Mouse (Mus musculus) liver, embryonic 13.5 days (tissue): ENCODE data around the gene Scamp1. TPM values are rescaled to one million over a fixed set of nuclear protein-coding genes. Genes with fewer than 3 reads are reported as not detected.

Experiments
- ATAC-seq: fragments of 200-750 bp; cut with Nextera tagmentation; 2 replicates; pipeline ENCODE4 v1.8.0; 2017; ENCODE audit warnings: low read depth, mild to moderate bottlenecking, moderate number of reproducible peaks, moderate library complexity
- DNase-seq: peaks from one replicate; pipeline ENCODE4 v3.0.0; 2022
- H3K27ac ChIP-seq: fragments of 300-500 bp; sonication (generic); 2 replicates; pipeline ENCODE4 v1.5.1; 2015; ENCODE audit warnings: moderate library complexity, mild to moderate bottlenecking, inconsistent platforms
- H3K27me3 ChIP-seq: fragments of 300-500 bp; sonication (generic); 2 replicates; pipeline ENCODE4 v1.6.1; 2015; ENCODE audit warnings: mild to moderate bottlenecking, inconsistent platforms
- H3K36me3 ChIP-seq: fragments of 300-500 bp; sonication (generic); 2 replicates; pipeline ENCODE4 v1.6.1; 2015; ENCODE audit warnings: mild to moderate bottlenecking, inconsistent platforms
- H3K4me1 ChIP-seq: fragments of 300-500 bp; sonication (generic); replicated peaks from 2 replicates; pipeline ENCODE4 v1.6.1; 2015; ENCODE audit warnings: inconsistent platforms
- H3K4me2 ChIP-seq: fragments of 300-500 bp; sonication (generic); 2 replicates; pipeline ENCODE4 v1.6.1; 2015; ENCODE audit warnings: inconsistent platforms, mild to moderate bottlenecking, moderate library complexity
- H3K4me3 ChIP-seq: fragments of 300-500 bp; sonication (generic); replicated peaks from 2 replicates; pipeline ENCODE4 v1.5.1; 2015; ENCODE audit warnings: mild to moderate bottlenecking, inconsistent platforms
- H3K9ac ChIP-seq: fragments of 300-500 bp; sonication (generic); 2 replicates; pipeline ENCODE4 v1.6.1; 2015; ENCODE audit warnings: mild to moderate bottlenecking, inconsistent platforms
- H3K9me3 ChIP-seq: fragments of 300-500 bp; sonication (generic); replicated peaks from 2 replicates; pipeline ENCODE4 v1.6.1; 2016; ENCODE audit warnings: inconsistent platforms
- WGBS: fragments of 180-500 bp; shearing (Covaris S2); methylation state at CpG from one replicate; pipeline ENCODE4 v1.1.7; 2015; ENCODE audit not compliant: insufficient replicate concordance; 5-methylcytosine and 5-hydroxymethylcytosine counted together
- polyA plus RNA-seq: library from polyadenylated mRNA; unstranded; fragments of >200 nt; fragmentation: Nextera tagmentation; extraction: Ambion mirVana; gene quantifications from 2 replicates; pipeline ENCODE4 v1.2.1, GENCODE M21; 2015

Scamp1 gene
- polyA plus RNA-seq, 1 experiment from 2014 or later = 8.0 TPM

GRCm38 (mm10) chr13:94306277-94306967 lies 20.8 kb upstream of the Scamp1 start:
- Histone ChIP-seq H3K9me3 (no peaks in the 10 kb centered on the region), H3K4me2 (peak overlapping the region; percentile 57), H3K4me1 (peaks cover 24% of the 10 kb centered on the region), H3K27me3 (no peaks in the 10 kb centered on the region), H3K27ac (no peak overlapping the region), H3K9ac (peak overlapping the region; percentile 52; the same call in 1 of the 2 replicates), H3K36me3 (no peaks in the 10 kb centered on the region), H3K4me3 (peak overlapping the region; percentile 21)
- WGBS = 43% methylated on average over 18 of the region's 18 CpGs
- peak; percentile 92 for ATAC-seq
- peak; percentile 65 for DNase-seq

- no peak for ATAC-seq
- no peak overlapping the region for H3K9ac ChIP-seq
- H3K27ac ChIP-seq = no peak overlapping the region
- H3K4me3 ChIP-seq = no peak overlapping the region
- H3K4me2 ChIP-seq = no peak overlapping the region
- no peak for DNase-seq
- no peaks in the 10 kb centered on the region for H3K27me3 ChIP-seq
- no peaks in the 10 kb centered on the region for H3K36me3 ChIP-seq
- peaks cover 28% of the 10 kb centered on the region for H3K4me1 ChIP-seq
- no peaks in the 10 kb centered on the region for H3K9me3 ChIP-seq
- 32% methylated on average over 7 of the region's 7 CpGs for WGBS
Observed at GRCm38 (mm10) chr13:94300946-94301538, 15.4 kb upstream of the Scamp1 start.

GRCm38 (mm10) chr13:94300232-94300631 lies 14.6 kb upstream of the Scamp1 start:
- no peak overlapping the region for H3K4me3 ChIP-seq
- H3K27me3 ChIP-seq = no peaks in the 10 kb centered on the region
- no peak overlapping the region for H3K9ac ChIP-seq
- H3K27ac ChIP-seq = no peak overlapping the region
- no peak overlapping the region for H3K4me2 ChIP-seq
- WGBS = 55% methylated on average over 4 of the region's 4 CpGs
- peaks cover 28% of the 10 kb centered on the region for H3K4me1 ChIP-seq
- H3K36me3 ChIP-seq = no peaks in the 10 kb centered on the region
- DNase-seq = no peak
- H3K9me3 ChIP-seq = no peaks in the 10 kb centered on the region
- peak; percentile 79 for ATAC-seq

GRCm38 (mm10) chr13:94298401-94298800 lies 12.7 kb upstream of the Scamp1 start:
- ATAC-seq = no peak
- DNase-seq = no peak
- no peak overlapping the region for H3K9ac ChIP-seq

GRCm38 (mm10) chr13:94296371-94296770 lies 10.7 kb upstream of the Scamp1 start:
- H3K36me3 ChIP-seq = no peaks in the 10 kb centered on the region
- H3K9ac ChIP-seq = no peak overlapping the region
- no peaks in the 10 kb centered on the region for H3K9me3 ChIP-seq
- H3K27me3 ChIP-seq = 0 out of 2 replicates have a peak, but pooled peaks cover 3% of the 10 kb centered on the region
- ATAC-seq (no peak), DNase-seq (no peak)
- H3K4me2 ChIP-seq = no peak overlapping the region
- no peak overlapping the region for H3K4me3 ChIP-seq
- H3K4me1 ChIP-seq = peaks cover 20% of the 10 kb centered on the region
- H3K27ac ChIP-seq = no peak overlapping the region
- 32% methylated on average over 11 of the region's 11 CpGs for WGBS

More at GRCm38 (mm10) chr13:94298401-94298800, 12.7 kb upstream of the Scamp1 start:
- no peaks in the 10 kb centered on the region for H3K36me3 ChIP-seq
- H3K4me1 ChIP-seq = peaks cover 28% of the 10 kb centered on the region
- no peaks in the 10 kb centered on the region for H3K9me3 ChIP-seq
- H3K27ac ChIP-seq = no peak overlapping the region
- H3K4me3 ChIP-seq = no peak overlapping the region
- 0 out of 2 replicates have a peak, but pooled peaks cover 3% of the 10 kb centered on the region for H3K27me3 ChIP-seq
- 64% methylated on average over 4 of the region's 4 CpGs for WGBS
- no peak overlapping the region for H3K4me2 ChIP-seq

GRCm38 (mm10) chr13:94295922-94296321 lies 10.3 kb upstream of the Scamp1 start:
- Histone ChIP-seq H3K4me1 (peaks cover 15% of the 10 kb centered on the region), H3K9me3 (no peaks in the 10 kb centered on the region), H3K36me3 (no peaks in the 10 kb centered on the region), H3K27me3 (0 out of 2 replicates have a peak, but pooled peaks cover 3% of the 10 kb centered on the region), H3K9ac (no peak overlapping the region), H3K4me2 (no peak overlapping the region), H3K27ac (no peak overlapping the region), H3K4me3 (no peak overlapping the region)
- DNase-seq = no peak
- ATAC-seq = no peak
- WGBS = 59% methylated on average over 8 of the region's 8 CpGs

GRCm38 (mm10) chr13:94294886-94295285 lies 9.2 kb upstream of the Scamp1 start:
- peaks cover 5% of the 10 kb centered on the region; the same call in 1 of the 2 replicates for H3K4me1 ChIP-seq
- H3K4me3 ChIP-seq = no peak overlapping the region
- no peak overlapping the region for H3K9ac ChIP-seq
- ATAC-seq = no peak
- 52% methylated on average over 3 of the region's 3 CpGs for WGBS
- H3K36me3 ChIP-seq = no peaks in the 10 kb centered on the region
- 0 out of 2 replicates have a peak, but pooled peaks cover 3% of the 10 kb centered on the region for H3K27me3 ChIP-seq
- no peak overlapping the region for H3K4me2 ChIP-seq
- no peak for DNase-seq
- H3K27ac ChIP-seq = no peak overlapping the region
- no peaks in the 10 kb centered on the region for H3K9me3 ChIP-seq

- DNase-seq = no peak
- no peak for ATAC-seq
- Histone ChIP-seq H3K4me1 (no peaks in the 10 kb centered on the region), H3K36me3 (no peaks in the 10 kb centered on the region), H3K27me3 (0 out of 2 replicates have a peak, but pooled peaks cover 3% of the 10 kb centered on the region), H3K4me3 (no peak overlapping the region), H3K4me2 (no peak overlapping the region), H3K9me3 (no peaks in the 10 kb centered on the region), H3K9ac (no peak overlapping the region), H3K27ac (no peak overlapping the region)
- 74% methylated on average over 10 of the region's 10 CpGs for WGBS
Observed at GRCm38 (mm10) chr13:94293911-94294310, 8.3 kb upstream of the Scamp1 start.

- peak overlapping the region; percentile 89; the same call in 1 of the 2 replicates for H3K9ac ChIP-seq
- no peak overlapping the region for H3K27ac ChIP-seq
- whole genome bisulfite sequencing = 58% methylated on average over 5 of the region's 5 CpGs
- peak overlapping the region; percentile 92 for H3K4me2 ChIP-seq
- H3K27me3 ChIP-seq = no peaks in the 10 kb centered on the region
- H3K9me3 ChIP-seq = no peaks in the 10 kb centered on the region
- DNase-seq = no peak
- no peak for ATAC-seq
- peak overlapping the region; percentile 87 for H3K4me3 ChIP-seq
- no peaks in the 10 kb centered on the region for H3K36me3 ChIP-seq
- peaks cover 40% of the 10 kb centered on the region for H3K4me1 ChIP-seq
Observed at GRCm38 (mm10) chr13:94286195-94286594, 538 bp upstream of the Scamp1 start.

- Histone ChIP-seq H3K27ac (peak overlapping the region; percentile 73), H3K9me3 (no peaks in the 10 kb centered on the region), H3K4me3 (peak overlapping the region; percentile 87), H3K4me2 (peak overlapping the region; percentile 92), H3K4me1 (peaks cover 48% of the 10 kb centered on the region), H3K27me3 (no peaks in the 10 kb centered on the region), H3K9ac (peak overlapping the region; percentile 89), H3K36me3 (no peaks in the 10 kb centered on the region)
- ATAC-seq (peak; percentile 62), DNase-seq (no peak)
- under 1% methylated on average over 62 of the region's 65 CpGs for WGBS
Observed at GRCm38 (mm10) chr13:94284543-94285269, 951 bp downstream of the Scamp1 start.

- Histone ChIP-seq H3K4me2 (no peak overlapping the region), H3K9me3 (no peaks in the 10 kb centered on the region), H3K9ac (no peak overlapping the region), H3K4me3 (no peak overlapping the region), H3K36me3 (no peaks in the 10 kb centered on the region), H3K4me1 (peaks cover 52% of the 10 kb centered on the region), H3K27ac (no peak overlapping the region), H3K27me3 (no peaks in the 10 kb centered on the region)
- 54% methylated on average over 5 of the region's 5 CpGs for WGBS
- ATAC-seq (no peak), DNase-seq (no peak)
Observed at GRCm38 (mm10) chr13:94279420-94279819, 6.2 kb downstream of the Scamp1 start.
